Mouse (Mus musculus) heart, embryonic 13.5 days (tissue): Measurements from ENCODE around the gene Avpr2. TPM values are rescaled to one million over a fixed set of nuclear protein-coding genes. Genes with fewer than 3 reads are reported as not detected.

Experiments
- polyA plus RNA-seq: library from polyadenylated mRNA; unstranded; fragments of >200 nt; fragmentation: Nextera tagmentation; extraction: Ambion mirVana; gene quantifications from 2 replicates; pipeline ENCODE4 v1.2.1, GENCODE M21; 2015

Gene Avpr2
- polyA plus RNA-seq, 1 experiment from 2014 or later = not detected

Other genes starting within 250 kb of the Avpr2 start
- 9.6 and 10.4 TPM in 2 replicates for gene Pnck, start 232.0 kb upstream of the Avpr2 start, polyA plus RNA-seq
- 6.8 and 8.0 TPM in 2 replicates for gene Slc6a8, start 219.0 kb upstream of the Avpr2 start, polyA plus RNA-seq
- gene Bcap31, start 175.9 kb upstream of the Avpr2 start, polyA plus RNA-seq = 166 and 185 TPM in 2 replicates
- 12.3 and 12.4 TPM in 2 replicates for gene Abcd1, start 175.5 kb upstream of the Avpr2 start, polyA plus RNA-seq
- gene Plxnb3, start 135.0 kb upstream of the Avpr2 start, polyA plus RNA-seq = 0.46 and 0.51 TPM in 2 replicates
- gene Srpk3, start 117.7 kb upstream of the Avpr2 start, polyA plus RNA-seq = 76.2 and 85.8 TPM in 2 replicates
- gene Idh3g, start 105.2 kb upstream of the Avpr2 start, polyA plus RNA-seq = 344 and 399 TPM in 2 replicates
- gene Ssr4, start 105.1 kb upstream of the Avpr2 start, polyA plus RNA-seq = 151 and 163 TPM in 2 replicates
- gene Pdzd4, start 67.1 kb upstream of the Avpr2 start, polyA plus RNA-seq = 0.27 and 0.34 TPM in 2 replicates
- 0.66 and 0.86 TPM in 2 replicates for gene L1cam, start 4.0 kb downstream of the Avpr2 start, polyA plus RNA-seq
- 1.5 TPM in 2 replicates for gene Arhgap4, start 29.8 kb downstream of the Avpr2 start, polyA plus RNA-seq
- 87.0 and 96.6 TPM in 2 replicates for gene Naa10, start 29.8 kb downstream of the Avpr2 start, polyA plus RNA-seq
- 52.1 and 60.4 TPM in 2 replicates for gene Renbp, start 38.7 kb downstream of the Avpr2 start, polyA plus RNA-seq
- gene Hcfc1, start 74.3 kb downstream of the Avpr2 start, polyA plus RNA-seq = 31.7 and 34.3 TPM in 2 replicates
- 45.2 and 50.3 TPM in 2 replicates for gene Irak1, start 131.8 kb downstream of the Avpr2 start, polyA plus RNA-seq
- gene Opn1mw, start 235.4 kb downstream of the Avpr2 start, polyA plus RNA-seq = not detected in 2 replicates
- 9.9 and 10.7 TPM in 2 replicates for gene Mecp2, start 243.3 kb downstream of the Avpr2 start, polyA plus RNA-seq